Mouse (Mus musculus) cortical plate, adult 2 months (tissue): ENCODE measurements around the gene Pfas. TPM values are rescaled to one million over a fixed set of nuclear protein-coding genes. Genes with fewer than 3 reads are reported as not detected.
"Not testable (repeated sequence)": the region's sequence is repeated elsewhere in the genome, so short reads cannot be mapped to it uniquely, and the experiment has no call there.

Experiments
- H3K27ac ChIP-seq: fragments of 200-500 bp; 2 replicates; pipeline ENCODE4 v1.5.1; 2012; ENCODE audit warnings: low read length, control low read depth, inconsistent platforms; ENCODE audit not compliant: insufficient read depth
- H3K4me1 ChIP-seq: fragments of 200-500 bp; 2 replicates; pipeline ENCODE4 v1.6.1; 2011; ENCODE audit warnings: low read length; ENCODE audit not compliant: control insufficient read depth, insufficient read depth
- H3K4me3 ChIP-seq: fragments of 200-500 bp; 2 replicates; pipeline ENCODE4 v1.5.1; 2011; ENCODE audit warnings: mild to moderate bottlenecking, low read length, control low read depth; ENCODE audit not compliant: insufficient read depth
- CTCF ChIP-seq: fragments of 200-500 bp; IDR thresholded peaks from 2 replicates; pipeline ENCODE4 v1.5.1; 2011; ENCODE audit warnings: mild to moderate bottlenecking, control low read depth, low read length; ENCODE audit not compliant: insufficient read depth; ENCODE audit errors: extremely low read depth
- POLR2A ChIP-seq: fragments of 200-500 bp; IDR thresholded peaks from 2 replicates; pipeline ENCODE4 v1.6.1; 2011; ENCODE audit warnings: mild to moderate bottlenecking, low read length, control low read depth; ENCODE audit not compliant: insufficient read depth; ENCODE audit errors: extremely low read depth
- polyA plus RNA-seq: library from polyadenylated mRNA; depleted of rRNA; stranded (reverse); fragments of >200 nt; gene quantifications from 2 replicates; pipeline ENCODE4 v1.2.3, GENCODE M21; 2012

Gene Pfas
- polyA plus RNA-seq, 1 experiment: 17.6 TPM

DNA sequence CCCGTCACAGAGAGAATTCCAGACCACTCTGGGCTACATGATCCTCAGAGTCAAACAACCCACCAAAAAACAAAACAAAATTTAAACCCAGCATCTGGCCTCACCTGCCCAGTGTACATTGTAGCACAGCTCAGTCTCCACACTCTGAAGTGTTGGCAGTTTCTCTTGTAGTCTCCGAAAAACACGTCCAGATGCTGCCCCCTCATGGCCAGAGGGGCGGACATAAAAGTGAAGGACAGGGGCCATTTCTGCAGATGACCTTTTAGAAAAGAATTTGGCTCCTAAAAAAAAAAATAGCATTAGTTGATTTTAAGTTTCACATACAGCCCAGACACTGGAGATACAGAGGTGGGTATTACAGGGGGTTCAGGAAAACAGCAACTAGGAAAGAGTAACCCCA lies 4.7 kb downstream of the Pfas start:
- no peak overlapping the region for H3K4me3 ChIP-seq
- no peak for TF ChIP-seq POLR2A
- TF ChIP-seq CTCF: no peak
- no peak overlapping the region for H3K27ac ChIP-seq
- H3K4me1 ChIP-seq: no peaks in the 10 kb centered on the region

DNA sequence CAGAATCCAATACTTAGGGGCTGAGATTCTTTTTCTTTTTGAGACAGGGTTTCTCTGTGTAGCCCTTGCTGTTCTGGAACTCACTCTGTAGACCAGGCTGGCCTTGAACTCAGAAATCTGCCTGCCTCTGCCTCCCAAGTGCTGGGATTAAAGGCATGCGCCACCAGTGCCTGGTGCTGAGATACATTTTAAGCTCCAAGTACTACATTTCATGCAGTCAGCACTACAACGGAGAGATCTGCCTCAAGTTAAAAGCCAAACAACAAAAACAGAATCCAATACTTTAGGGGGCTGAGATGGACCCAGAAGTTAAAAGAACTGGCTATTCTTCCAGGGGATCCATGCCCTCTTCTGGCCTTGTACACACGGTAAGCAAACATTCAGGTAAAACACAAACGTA lies 5.5 kb downstream of the Pfas start:
- H3K4me1 ChIP-seq, H3K27ac ChIP-seq, H3K4me3 ChIP-seq: not testable (repeated sequence)

DNA sequence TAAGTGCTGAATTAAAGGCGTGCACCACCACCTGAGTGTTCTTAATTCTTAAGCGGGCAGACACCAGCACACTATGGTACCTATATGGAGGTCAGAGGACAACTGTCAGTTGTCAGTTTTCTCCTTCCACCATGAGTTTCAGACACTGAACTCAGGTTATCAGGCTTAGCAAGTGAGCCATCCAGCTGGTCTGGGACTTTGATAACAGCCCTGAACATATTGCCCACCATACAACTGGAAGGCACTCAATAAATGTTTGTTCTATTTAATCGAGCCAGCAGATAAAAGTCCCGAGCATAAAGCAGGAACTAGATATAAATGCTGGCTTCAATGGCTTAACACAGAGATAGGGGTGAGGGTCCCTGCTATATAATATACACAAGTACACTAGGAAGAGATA lies 11.2 kb downstream of the Pfas start:
- H3K4me3 ChIP-seq: no peak overlapping the region
- no peak overlapping the region for H3K27ac ChIP-seq
- TF ChIP-seq CTCF (no peak), POLR2A (no peak)
- no peaks in the 10 kb centered on the region for H3K4me1 ChIP-seq

DNA sequence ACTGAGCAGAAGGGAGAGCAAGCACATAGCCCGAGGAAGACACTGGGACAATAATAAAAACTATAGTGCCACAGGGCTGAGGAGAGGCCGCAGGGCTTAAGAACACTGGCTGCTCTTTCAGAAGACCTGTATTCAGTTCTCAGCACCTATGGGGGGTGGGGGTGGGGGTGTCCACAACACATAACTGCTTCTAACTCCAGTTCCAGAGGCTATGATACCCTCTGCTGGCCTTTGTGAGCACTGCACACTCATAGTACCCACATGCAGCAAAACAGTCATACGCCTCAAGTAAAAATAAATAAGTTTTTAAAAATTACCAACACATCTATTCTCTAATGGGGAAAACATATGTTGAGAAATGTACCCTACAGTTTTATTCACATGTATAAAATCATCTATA lies 13.9 kb downstream of the Pfas start:
- Histone ChIP-seq H3K4me3 (no peak overlapping the region), H3K4me1 (no peaks in the 10 kb centered on the region), H3K27ac (no peak overlapping the region)
- TF ChIP-seq POLR2A (no peak), CTCF (no peak)

DNA sequence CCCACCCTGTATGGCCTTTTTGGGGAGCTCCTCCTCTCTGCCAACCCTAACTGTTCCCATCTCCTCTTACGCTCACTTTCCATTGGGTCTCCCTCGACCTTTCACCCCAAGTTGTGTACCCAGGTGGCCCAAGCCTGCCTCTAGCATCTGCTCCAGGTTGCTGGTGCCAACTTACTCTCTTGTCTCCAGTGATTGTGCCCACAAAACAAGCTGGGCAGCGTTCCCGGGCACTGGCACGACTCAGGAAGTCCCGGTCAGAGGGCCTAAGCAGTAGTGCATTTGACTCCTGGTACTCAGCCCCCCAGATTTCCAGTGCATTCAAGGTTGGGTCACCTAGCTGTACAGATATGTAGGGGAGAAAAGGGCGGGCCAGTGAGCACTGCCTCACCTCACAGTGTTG lies 15.1 kb downstream of the Pfas start:
- H3K4me3 ChIP-seq: no peak overlapping the region
- TF ChIP-seq POLR2A (no peak), CTCF (no peak)
- no peaks in the 10 kb centered on the region for H3K4me1 ChIP-seq
- no peak overlapping the region for H3K27ac ChIP-seq

DNA sequence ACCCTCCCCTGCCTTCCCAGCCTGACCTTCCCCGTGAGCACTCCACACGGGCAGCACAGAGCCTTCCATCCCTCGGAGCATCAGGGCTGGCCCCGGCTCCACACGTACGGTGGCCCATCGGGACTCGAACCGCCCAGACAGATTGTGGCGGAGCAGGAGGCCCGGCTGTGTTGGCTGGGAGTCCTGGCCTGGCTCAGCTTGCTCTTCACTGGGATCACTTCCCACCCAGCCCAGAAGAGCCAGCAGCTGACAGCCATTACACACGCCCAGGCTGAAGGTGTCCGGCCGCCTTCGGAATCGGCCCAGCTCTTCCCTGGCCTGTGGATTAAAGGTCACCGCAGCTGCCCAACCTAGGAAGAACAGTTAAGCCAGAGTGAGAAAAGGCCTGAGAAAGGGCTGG lies 19.9 kb downstream of the Pfas start:
- H3K27ac ChIP-seq: no peak overlapping the region
- H3K4me3 ChIP-seq: no peak overlapping the region
- no peaks in the 10 kb centered on the region for H3K4me1 ChIP-seq
- TF ChIP-seq CTCF (no peak), POLR2A (no peak)

DNA sequence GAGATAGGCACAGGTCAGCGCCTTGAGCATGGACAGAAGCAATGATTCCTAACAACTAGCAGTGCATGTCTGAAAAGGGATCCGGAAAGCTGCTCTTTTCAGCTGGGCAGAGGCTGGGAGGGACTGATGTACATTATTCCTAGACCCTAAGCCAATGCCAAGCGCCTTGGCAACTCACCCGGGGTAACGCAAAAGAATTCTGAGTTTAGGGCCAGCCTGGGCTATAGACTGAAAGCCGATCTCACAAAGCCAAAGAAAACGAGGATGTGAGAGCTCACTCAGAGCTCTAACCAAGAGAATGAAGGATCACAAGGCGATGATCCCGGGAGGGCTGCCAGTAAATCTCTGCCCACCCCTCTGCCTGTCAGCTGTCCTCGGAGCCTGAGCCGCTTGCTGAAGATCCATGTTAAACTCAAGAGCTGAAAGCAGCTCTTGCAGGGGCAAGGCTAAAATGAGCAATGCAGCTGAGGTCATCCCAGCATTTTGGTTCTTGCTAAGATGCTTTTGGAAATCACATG lies 20.8 kb downstream of the Pfas start:
- H3K4me1 ChIP-seq: no peaks in the 10 kb centered on the region
- H3K27ac ChIP-seq: no peak overlapping the region
- TF ChIP-seq POLR2A (no peak), CTCF (no peak)
- H3K4me3 ChIP-seq: no peak overlapping the region

DNA sequence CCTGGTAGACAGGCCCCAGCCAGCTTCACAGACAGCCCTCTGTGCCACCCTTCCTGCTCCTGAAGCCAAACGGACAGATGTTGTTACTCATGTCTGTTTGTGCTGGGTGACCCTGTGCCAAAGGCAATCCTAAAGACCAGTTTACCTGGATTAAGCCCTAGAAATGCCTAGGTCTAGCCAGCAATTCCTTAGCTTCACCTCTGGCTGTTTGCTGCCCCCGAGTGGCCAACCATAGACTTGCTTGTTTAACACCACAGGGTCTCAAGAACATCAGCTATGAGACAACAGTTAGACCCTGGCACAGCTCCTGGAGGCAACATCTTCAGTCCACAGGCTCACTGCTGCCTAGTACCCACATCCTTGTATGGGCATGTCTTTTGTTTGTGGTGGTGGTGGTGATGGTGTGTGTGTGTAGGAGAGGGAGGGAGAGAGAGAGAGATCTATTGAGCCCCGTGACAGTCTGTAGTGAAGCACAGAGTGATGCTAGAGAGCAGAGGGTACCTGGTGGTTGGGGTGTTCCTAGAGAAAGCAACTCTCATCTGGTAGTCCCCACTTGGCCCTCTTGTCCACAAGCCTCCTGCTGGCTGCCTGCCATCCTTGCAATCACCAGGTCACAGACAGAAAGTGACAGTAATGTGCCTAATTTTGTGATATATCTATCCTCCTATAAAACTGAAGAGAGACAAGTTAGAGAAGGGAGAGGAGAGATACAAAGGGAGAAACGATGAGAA lies 25.5 kb downstream of the Pfas start:
- H3K27ac ChIP-seq: no peak overlapping the region
- no peak for TF ChIP-seq POLR2A
- TF ChIP-seq CTCF: peak; percentile 89
- no peak overlapping the region for H3K4me3 ChIP-seq
- H3K4me1 ChIP-seq: no peaks in the 10 kb centered on the region

DNA sequence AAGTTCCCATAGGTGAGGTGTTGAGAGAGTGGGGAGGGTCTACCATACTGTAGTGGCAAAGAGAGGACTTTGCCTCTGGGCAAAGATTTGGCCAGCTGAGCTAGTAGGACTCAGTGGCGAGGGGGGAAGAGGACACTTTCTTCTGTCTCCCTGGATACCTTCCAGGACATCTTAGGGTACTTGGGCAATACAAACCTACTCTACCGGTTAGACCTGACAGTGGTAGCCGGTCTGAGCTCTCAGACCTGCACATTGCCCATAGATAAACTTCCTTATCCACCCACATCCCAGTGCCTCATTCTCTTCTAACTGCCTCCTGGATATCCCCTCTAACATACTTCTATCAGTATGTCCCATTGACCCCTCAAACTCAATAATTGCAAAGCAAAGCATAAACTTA lies 27.3 kb downstream of the Pfas start:
- no peak overlapping the region for H3K4me3 ChIP-seq
- H3K4me1 ChIP-seq: no peaks in the 10 kb centered on the region
- no peak for TF ChIP-seq POLR2A
- no peak for TF ChIP-seq CTCF
- H3K27ac ChIP-seq: no peak overlapping the region

DNA sequence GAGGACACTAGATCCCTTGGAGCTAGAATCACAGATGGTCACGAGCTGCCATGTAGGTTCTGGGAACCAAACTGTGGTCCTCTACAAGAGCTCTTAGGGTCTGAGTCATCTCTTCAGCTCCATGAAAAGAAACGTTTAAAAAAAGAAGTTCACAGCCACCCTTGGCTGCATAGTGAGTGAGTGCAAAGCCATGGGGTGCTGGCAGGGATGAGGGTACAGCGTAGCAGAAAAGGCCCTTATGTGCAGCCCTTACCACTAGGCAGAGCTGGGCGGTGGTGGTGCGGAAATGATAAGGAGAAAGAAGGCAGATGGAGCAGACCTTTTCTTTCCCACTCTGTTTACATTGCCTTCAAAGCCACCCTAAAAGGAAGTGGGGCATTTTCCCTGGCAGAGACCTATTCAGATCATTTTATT lies 28.9 kb downstream of the Pfas start:
- TF ChIP-seq POLR2A (no peak), CTCF (no peak)
- H3K4me1 ChIP-seq: no peaks in the 10 kb centered on the region
- H3K4me3 ChIP-seq: no peak overlapping the region
- no peak overlapping the region for H3K27ac ChIP-seq

DNA sequence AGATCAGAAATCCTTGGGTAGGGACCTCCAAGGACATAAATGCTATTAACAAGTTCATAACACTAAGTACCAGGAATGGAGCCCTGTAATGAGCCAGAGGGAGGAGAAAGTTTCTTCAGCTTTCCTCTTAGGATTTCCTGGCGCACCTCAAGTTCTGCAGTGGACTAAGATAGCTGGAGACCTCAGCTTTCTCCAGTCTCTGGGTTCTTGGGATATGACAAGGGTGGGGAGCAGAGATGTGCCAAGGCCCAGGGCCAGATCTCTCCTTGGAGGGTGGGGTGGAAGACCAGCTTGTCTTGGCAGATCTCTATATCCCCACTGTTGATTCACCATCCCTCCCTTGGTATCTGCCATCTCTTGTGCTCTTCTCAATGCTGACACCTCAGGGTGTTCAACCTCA lies 32.7 kb downstream of the Pfas start:
- no peaks in the 10 kb centered on the region for H3K4me1 ChIP-seq
- no peak overlapping the region for H3K27ac ChIP-seq
- no peak overlapping the region for H3K4me3 ChIP-seq
- no peak for TF ChIP-seq POLR2A
- no peak for TF ChIP-seq CTCF
